Mouse (Mus musculus) midbrain, embryonic 10.5 days (tissue): ENCODE measurements at regions not wholly inside any gene's neighbourhood (a gene's known extent, or its start where the extent isn't known, plus 50 kb on each side); places are given as distances from the start of the nearest gene placed in this dataset.

Source experiments
- DNase-seq: peaks from one replicate; pipeline ENCODE4 v3.0.0-alpha.2; 2017; ENCODE audit warnings: low spot score
- H3K27ac ChIP-seq: fragments of 300-500 bp; sonication (generic); replicated peaks from 2 replicates; pipeline ENCODE4 v1.5.1; 2016; ENCODE audit warnings: mild to moderate bottlenecking
- H3K27me3 ChIP-seq: fragments of 300-500 bp; sonication (generic); 2 replicates; pipeline ENCODE4 v1.6.1; 2016; ENCODE audit warnings: low read depth, mild to moderate bottlenecking; ENCODE audit not compliant: poor library complexity, severe bottlenecking
- H3K36me3 ChIP-seq: fragments of 300-500 bp; sonication (generic); 2 replicates; pipeline ENCODE4 v1.6.1; 2016; ENCODE audit warnings: mild to moderate bottlenecking, moderate library complexity
- H3K4me1 ChIP-seq: fragments of 300-500 bp; sonication (generic); 2 replicates; pipeline ENCODE4 v1.6.1; 2016
- H3K4me3 ChIP-seq: fragments of 300-500 bp; sonication (generic); 2 replicates; pipeline ENCODE4 v1.5.1; 2016; ENCODE audit warnings: mild to moderate bottlenecking, moderate library complexity
- H3K9me3 ChIP-seq: fragments of 300-500 bp; sonication (generic); replicated peaks from 2 replicates; pipeline ENCODE4 v1.6.1; 2016; ENCODE audit warnings: mild to moderate bottlenecking
- WGBS: fragments of 180-500 bp; shearing (Covaris S2); methylation state at CpG from one replicate; pipeline ENCODE4 v1.1.7; 2016; 5-methylcytosine and 5-hydroxymethylcytosine counted together

DNA sequence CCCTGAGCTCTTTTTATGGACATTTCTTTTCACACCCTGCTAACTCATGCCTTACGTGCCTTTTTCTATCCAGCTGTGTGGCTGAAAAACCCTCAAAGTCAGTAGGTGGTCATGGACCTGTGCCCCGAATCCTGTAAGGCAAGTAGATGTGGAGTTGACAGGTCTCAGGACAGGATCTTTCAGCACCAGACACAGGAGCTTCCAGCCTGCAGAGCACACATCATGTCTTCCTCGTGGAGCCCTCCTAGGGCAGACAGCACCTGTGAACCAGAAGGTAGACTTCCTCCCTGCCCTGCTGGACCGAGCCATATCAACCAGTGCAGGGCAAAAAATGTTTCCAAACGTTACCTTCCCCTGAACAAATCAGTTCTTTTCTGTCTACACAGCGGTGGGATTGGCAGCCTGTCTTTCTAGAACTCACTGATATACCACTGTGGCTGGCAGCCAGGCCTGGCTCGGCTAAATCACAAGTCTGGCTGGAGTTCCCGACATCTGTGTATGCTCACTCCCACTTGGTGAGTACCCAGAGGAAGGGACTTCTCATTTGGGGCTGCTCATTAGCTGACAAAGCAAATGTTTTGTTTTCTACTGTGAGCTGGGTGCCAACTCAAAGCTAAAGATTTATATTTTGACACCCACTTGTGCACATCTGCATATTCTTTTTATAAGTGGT, 336.0 kb downstream of the Foxa2 start:
- H3K4me3 ChIP-seq: no peak overlapping the region
- H3K27me3 ChIP-seq: peaks cover 4% of the 10 kb centered on the region; the same call in 1 of the 2 replicates
- H3K9me3 ChIP-seq: no peaks in the 10 kb centered on the region
- H3K4me1 ChIP-seq: no peaks in the 10 kb centered on the region
- H3K27ac ChIP-seq: no peak overlapping the region
- 68% methylated on average over 8 of the region's 8 CpGs for WGBS
- no peak for DNase-seq
- H3K36me3 ChIP-seq: no peaks in the 10 kb centered on the region

DNA sequence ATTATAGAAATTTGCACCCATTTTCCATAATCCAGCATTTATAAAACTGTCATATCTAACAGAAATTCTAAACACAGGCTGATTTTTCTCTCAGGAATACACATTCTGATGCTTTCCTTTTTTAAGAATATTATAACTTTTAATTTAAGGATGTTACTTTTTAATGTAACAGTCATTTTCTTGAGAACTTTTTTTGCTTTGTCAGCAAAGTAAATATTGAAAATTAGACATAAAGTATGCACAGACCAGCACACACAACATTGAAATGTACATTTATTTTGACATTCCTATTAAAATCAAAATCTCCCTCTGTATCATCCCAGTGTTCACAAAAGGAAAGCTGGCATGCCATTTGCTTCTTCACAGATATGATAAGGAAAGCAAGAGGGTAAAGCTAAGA, 337.0 kb downstream of the Foxa2 start:
- DNase-seq: no peak
- Histone ChIP-seq H3K27me3 (peaks cover 7% of the 10 kb centered on the region; the same call in 1 of the 2 replicates), H3K4me3 (no peak overlapping the region), H3K4me1 (no peaks in the 10 kb centered on the region), H3K9me3 (no peaks in the 10 kb centered on the region), H3K27ac (no peak overlapping the region), H3K36me3 (no peaks in the 10 kb centered on the region)

DNA sequence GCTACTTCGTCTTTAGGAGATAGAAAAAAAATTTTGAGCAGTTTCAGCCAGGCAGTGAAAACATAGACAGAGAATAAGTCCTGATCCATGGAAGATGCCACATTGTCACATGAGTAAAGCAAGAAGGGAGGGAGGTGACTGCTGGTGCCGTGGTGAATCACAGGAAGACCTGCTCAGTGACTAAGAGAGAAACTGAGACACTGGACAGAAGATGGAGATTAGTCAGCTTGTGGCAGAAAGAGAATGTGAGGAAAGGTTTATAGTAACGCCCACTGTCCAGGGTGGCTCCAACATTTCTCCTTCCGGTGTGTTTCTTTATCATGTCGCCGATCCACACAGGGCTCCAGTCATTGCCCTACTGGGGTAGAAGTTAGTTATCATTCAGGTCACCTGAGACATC, 339.6 kb downstream of the Foxa2 start:
- H3K36me3 ChIP-seq: no peaks in the 10 kb centered on the region
- peaks cover 18% of the 10 kb centered on the region for H3K27me3 ChIP-seq
- H3K9me3 ChIP-seq: no peaks in the 10 kb centered on the region
- 88% methylated on average over 6 of the region's 6 CpGs for WGBS
- H3K4me1 ChIP-seq: peaks cover 12% of the 10 kb centered on the region
- H3K4me3 ChIP-seq: no peak overlapping the region
- no peak for DNase-seq
- H3K27ac ChIP-seq: no peak overlapping the region

DNA sequence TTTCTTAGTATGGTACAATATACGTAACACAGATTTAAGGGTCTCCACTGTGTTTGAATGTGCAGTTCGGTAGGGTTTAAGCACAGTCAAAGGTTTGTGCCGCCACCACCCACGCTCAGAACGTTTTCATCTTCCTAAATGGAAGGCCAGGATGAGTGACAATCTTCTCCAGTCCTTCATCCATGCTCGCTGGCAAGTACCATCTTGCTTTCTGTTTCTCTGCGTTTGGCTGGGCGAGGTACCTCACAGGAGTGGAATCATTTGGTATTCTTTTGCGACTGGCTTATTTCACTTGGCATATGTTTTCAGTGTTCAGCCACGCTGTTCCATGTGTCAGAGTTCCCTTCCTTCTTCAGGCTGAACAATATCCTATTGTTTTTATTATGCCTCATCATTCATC, 342.3 kb downstream of the Pax1 start:
- DNase-seq: no peak
- Histone ChIP-seq H3K4me1 (peaks cover 17% of the 10 kb centered on the region), H3K4me3 (no peak overlapping the region), H3K27ac (no peak overlapping the region), H3K36me3 (no peaks in the 10 kb centered on the region), H3K27me3 (peaks cover 40% of the 10 kb centered on the region), H3K9me3 (no peaks in the 10 kb centered on the region)
- WGBS: 91% methylated on average over 10 of the region's 10 CpGs

DNA sequence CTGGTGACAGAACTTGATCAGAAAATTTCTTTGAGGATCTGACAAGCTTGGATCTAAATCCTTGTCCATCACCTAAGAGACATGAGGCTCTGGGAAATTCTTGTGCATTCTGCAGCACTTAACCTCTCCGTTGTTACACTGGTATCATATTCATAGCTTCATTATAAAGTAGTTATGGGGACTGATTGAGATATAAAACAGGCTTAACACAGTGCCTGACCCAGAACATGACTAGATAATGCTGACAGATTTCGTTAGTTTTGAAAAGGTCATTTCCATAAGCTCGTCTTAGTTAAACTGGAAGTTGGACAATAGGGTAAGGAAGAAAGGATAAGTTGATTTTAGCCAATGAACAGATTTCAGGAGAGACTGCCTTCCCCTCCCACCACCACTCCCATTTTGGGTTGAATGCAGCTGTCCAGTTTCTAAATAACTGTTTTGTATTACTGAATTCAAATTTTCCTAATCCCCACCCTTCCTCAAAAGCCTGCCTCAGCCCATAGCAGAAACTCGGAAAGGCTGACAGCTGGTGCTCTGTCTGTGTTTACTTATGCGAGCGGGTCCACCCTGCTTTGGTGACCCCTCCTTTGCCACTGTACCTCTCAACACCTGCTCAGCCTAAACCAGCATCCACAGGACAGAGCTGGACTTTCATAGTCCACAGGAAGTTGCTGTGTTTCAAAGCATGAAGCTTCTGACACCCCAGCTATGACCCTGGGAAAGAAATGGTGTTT, 340.8 kb downstream of the Pax1 start:
- no peaks in the 10 kb centered on the region for H3K36me3 ChIP-seq
- 0 out of 2 replicates have a peak overlapping the region, but pooled peaks have one; percentile 59 for H3K27ac ChIP-seq
- 40% methylated on average over 6 of the region's 6 CpGs for WGBS
- peaks cover 49% of the 10 kb centered on the region for H3K27me3 ChIP-seq
- H3K4me1 ChIP-seq: peaks cover 17% of the 10 kb centered on the region
- H3K9me3 ChIP-seq: no peaks in the 10 kb centered on the region
- DNase-seq: peak; percentile 38
- no peak overlapping the region for H3K4me3 ChIP-seq

DNA sequence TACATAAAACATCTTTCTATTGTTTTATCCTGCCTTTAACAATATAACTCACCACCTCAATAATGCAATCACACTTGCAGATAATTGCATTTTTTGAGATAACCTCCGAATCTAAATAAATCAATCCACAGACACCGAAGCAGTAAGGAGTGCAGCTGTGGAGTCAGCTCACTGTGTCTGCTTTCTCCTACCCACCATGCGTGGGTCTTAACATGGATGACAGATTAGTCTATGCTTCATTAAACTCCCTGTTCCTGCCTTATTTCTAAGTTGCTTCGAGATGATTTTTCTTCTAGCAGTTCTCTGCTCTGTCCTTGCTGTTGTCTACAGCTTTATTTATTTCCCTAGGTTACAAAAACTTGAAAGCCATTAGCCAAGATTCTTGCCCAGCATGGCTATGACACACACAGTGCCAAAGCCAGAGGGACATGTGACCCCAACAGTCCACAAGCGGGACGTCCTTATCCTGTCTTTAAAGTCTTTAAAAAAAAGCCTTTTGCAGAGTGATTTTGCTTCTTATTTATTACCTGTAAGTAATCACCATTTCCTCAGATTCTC, 337.9 kb downstream of the Pax1 start:
- no peak overlapping the region for H3K4me3 ChIP-seq
- no peaks in the 10 kb centered on the region for H3K36me3 ChIP-seq
- no peaks in the 10 kb centered on the region for H3K9me3 ChIP-seq
- DNase-seq: no peak
- H3K4me1 ChIP-seq: peaks cover 17% of the 10 kb centered on the region
- peaks cover 40% of the 10 kb centered on the region for H3K27me3 ChIP-seq
- no peak overlapping the region for H3K27ac ChIP-seq
- 82% methylated on average over 6 of the region's 6 CpGs for WGBS

DNA sequence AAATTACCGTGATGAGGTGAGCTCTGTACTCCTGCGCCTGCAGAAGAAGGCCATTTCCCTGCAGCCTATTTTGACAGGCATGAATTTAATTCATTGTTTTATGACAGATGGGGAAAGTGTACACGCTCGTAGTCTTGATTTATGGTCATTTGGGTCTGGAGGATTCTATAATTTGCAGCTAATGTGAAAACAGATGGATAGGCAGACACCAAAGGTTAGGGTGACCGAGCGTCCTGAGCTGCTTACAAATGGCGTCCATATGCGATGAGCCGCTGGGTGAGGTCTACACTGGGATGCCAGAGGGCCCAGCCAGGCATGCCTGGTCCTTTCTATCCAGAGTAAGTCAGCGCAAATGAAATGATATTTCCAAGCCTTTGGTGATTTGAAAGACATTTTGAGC, 330.2 kb downstream of the Pax1 start:
- 94% methylated on average over 10 of the region's 10 CpGs for WGBS
- DNase-seq: no peak
- Histone ChIP-seq H3K4me3 (no peak overlapping the region), H3K4me1 (no peaks in the 10 kb centered on the region), H3K9me3 (no peaks in the 10 kb centered on the region), H3K27ac (no peak overlapping the region), H3K36me3 (no peaks in the 10 kb centered on the region), H3K27me3 (peaks cover 4% of the 10 kb centered on the region; the same call in 1 of the 2 replicates)

DNA sequence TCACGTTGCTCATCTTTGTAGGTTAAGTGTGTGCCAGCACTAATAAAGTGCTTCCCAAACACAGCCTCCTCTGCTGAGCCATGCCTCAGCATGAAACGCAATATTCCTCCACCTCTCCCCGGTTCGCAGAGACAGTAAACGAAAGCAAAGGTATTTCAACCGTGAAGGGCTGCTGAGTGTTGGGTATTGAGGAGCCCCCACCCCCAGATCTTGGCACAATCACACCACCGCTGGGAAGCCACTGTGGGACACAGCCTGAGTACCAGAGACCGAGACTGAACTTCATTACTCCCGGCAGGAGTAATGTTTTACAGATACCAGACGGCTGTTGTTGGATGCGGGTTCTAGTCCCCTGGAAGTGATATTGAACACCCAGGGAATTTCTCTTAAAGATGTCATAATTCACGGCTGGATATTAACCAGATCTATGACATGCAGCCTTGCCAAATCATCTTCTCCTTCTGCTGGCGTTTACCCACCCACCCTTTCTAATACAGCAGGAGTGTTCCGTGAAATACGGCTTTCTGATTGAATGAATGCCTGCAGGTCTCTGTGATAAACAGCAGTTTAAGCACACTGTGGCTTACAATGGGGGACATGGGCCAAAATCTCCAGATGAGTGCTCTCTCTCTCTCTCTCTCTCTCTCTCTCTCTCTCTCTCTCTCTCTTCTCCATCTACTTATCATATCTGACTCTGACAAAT, 328.9 kb downstream of the Pax1 start:
- H3K4me3 ChIP-seq: no peak overlapping the region
- 84% methylated on average over 15 of the region's 15 CpGs for WGBS
- H3K36me3 ChIP-seq: no peaks in the 10 kb centered on the region
- H3K27ac ChIP-seq: no peak overlapping the region
- H3K27me3 ChIP-seq: peaks cover 6% of the 10 kb centered on the region; the same call in 1 of the 2 replicates
- H3K4me1 ChIP-seq: no peaks in the 10 kb centered on the region
- no peaks in the 10 kb centered on the region for H3K9me3 ChIP-seq
- DNase-seq: no peak

DNA sequence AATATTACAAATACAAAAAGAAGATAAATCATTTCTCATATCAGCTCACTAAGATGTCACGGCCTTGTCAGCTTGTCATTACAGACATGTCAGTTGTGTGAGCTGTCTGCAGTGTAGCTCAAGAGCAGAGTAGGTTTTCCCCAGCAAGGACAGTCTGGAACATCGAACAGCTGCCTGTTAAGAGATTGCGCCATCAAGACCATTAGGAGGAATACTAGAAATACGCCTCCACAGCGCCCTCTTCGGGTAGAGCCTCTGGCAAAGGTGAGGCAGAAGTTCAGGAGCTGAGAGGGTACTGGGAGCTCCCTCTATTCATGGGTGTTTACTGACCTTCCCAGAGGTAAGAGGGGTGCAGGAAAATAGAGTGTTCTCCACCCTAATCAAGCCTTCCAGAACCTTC, 327.0 kb downstream of the Pax1 start:
- Histone ChIP-seq H3K27me3 (peaks cover 6% of the 10 kb centered on the region; the same call in 1 of the 2 replicates), H3K4me3 (no peak overlapping the region), H3K9me3 (no peaks in the 10 kb centered on the region), H3K36me3 (no peaks in the 10 kb centered on the region), H3K27ac (no peak overlapping the region), H3K4me1 (no peaks in the 10 kb centered on the region)
- 23% methylated on average over 6 of the region's 6 CpGs for WGBS
- peak; percentile 63 for DNase-seq

DNA sequence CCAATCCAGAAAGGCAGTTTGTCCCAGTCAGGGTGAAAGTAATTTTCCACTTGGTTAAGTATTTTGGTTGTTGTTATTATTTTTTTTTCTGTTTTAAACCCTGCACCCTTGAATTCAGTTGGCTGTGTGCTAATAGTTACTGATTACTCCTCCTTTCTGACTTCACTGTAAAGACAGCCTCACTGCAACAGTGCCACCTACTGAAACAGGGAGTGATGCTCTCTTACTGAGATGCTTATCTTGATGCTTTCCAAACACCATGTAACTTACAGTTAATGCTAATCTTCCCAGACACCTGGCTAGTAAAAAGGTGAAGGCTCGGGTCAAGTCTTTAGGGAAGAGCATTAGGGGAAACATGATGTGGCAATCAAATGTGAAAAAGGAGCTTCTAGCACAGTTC, 294.9 kb downstream of the Pax1 start:
- Histone ChIP-seq H3K27ac (no peak overlapping the region), H3K9me3 (no peaks in the 10 kb centered on the region), H3K36me3 (no peaks in the 10 kb centered on the region), H3K4me3 (no peak overlapping the region), H3K4me1 (no peaks in the 10 kb centered on the region), H3K27me3 (no peaks in the 10 kb centered on the region)
- DNase-seq: no peak
- 41% methylated on average over 1 of the region's 1 CpGs for WGBS

DNA sequence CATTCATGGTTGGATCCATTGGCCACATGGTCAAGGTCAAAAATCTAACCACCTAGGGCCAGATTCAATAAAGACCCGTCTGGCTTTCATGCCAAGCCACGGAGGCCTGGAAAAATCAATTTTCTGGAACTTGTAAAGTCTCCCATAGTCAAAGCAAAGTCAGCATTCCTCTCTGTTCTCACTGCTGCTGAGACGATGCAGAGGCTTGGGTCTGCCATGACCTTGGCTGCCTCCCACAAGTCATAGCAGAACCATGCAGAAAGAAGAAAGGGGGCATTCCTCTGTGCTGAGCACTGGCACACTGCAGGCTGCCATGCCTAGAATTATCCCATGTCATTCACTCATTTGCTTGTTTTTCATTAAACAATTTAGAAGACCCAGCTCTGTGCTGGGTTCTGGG, 288.5 kb downstream of the Pax1 start:
- Histone ChIP-seq H3K4me1 (no peaks in the 10 kb centered on the region), H3K36me3 (no peaks in the 10 kb centered on the region), H3K4me3 (no peak overlapping the region), H3K27ac (no peak overlapping the region), H3K9me3 (no peaks in the 10 kb centered on the region), H3K27me3 (no peaks in the 10 kb centered on the region)
- DNase-seq: no peak
- WGBS: 78% methylated on average over 3 of the region's 3 CpGs

DNA sequence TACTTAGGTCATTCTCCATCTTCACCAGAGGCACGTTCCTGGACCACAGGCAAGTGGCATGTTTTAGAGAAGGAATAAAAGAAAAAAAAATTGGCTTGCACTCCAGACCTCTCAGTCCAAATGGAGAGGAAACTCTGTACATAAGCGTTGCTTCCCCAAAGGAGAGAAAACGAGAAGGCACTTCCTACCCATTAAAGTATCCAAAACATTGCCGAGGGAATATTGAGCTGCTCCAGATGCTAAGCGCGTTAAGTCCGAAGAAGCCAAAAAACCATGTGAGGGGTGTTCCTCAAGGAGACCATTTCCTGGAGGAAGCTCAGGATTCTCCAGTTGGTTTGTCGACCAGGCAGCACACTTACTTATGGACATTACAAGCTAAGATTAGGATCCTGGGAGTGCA, 286.2 kb downstream of the Pax1 start:
- Histone ChIP-seq H3K27ac (no peak overlapping the region), H3K4me3 (no peak overlapping the region), H3K36me3 (no peaks in the 10 kb centered on the region), H3K4me1 (no peaks in the 10 kb centered on the region), H3K27me3 (no peaks in the 10 kb centered on the region), H3K9me3 (no peaks in the 10 kb centered on the region)
- 92% methylated on average over 8 of the region's 8 CpGs for WGBS
- DNase-seq: no peak

DNA sequence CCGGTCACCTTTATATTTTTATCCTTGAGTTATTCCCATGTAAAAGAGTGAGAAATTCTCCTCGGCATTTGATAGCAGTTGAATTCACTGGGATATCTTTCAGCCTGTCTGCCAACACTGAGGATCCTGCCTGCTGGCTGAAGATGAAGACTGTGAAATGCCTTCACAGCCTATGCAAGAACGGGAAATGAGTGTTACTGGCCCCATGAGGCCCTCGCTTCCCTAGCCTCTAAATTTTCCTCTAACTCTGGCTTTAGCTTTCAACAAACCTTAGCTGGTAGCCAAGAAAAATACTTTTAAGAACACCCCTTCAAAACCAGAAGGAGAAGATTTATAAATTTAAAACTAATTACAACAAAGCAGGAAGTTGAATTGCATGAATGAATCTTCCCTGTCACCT, 285.8 kb downstream of the Pax1 start:
- Histone ChIP-seq H3K27ac (no peak overlapping the region), H3K36me3 (no peaks in the 10 kb centered on the region), H3K4me3 (no peak overlapping the region), H3K27me3 (no peaks in the 10 kb centered on the region), H3K4me1 (no peaks in the 10 kb centered on the region), H3K9me3 (no peaks in the 10 kb centered on the region)
- WGBS: 88% methylated on average over 4 of the region's 4 CpGs
- no peak for DNase-seq
